Mouse (Mus musculus): Measurements from ENCODE around the gene Tceal7. TPM values are rescaled to one million over a fixed set of nuclear protein-coding genes. Genes with fewer than 3 reads are reported as not detected.
"Not testable (repeated sequence)": the region's sequence is repeated elsewhere in the genome, so short reads cannot be mapped to it uniquely, and the experiment has no call there.

Gene Tceal7
- 2.5 and 3.5 TPM in 2 replicates for polyA plus RNA-seq (2016; fragmentation: Nextera tagmentation; extraction: Ambion mirVana)

GRCm38 (mm10) chrX:136214729-136215677 lies at the start of gene Tceal7, which contains the start of gene Bex1:
TSS of gene Tceal7 (plus strand) at chrX:136214779.
TSS of gene Bex1 (minus strand) at chrX:136215513.
- Histone ChIP-seq H3K4me3 (peak within 1 kb of the TSS; percentile 55), H3K27ac (0 out of 2 replicates have a peak within 1 kb of the TSS, but pooled peaks have one; percentile 67)
- not testable (repeated sequence) for H3K36me3 ChIP-seq; H3K27me3 ChIP-seq (ENCODE audit: insufficient read depth, poor library complexity, severe bottlenecking); H3K4me1 ChIP-seq; H3K9me3 ChIP-seq; DNase-seq (ENCODE audit: low spot score)
- WGBS: 24% methylated on average over 15 of the region's 67 CpGs

GRCm38 (mm10) chrX:136170625-136171024 lies 44.0 kb upstream of the Tceal7 start:
- Histone ChIP-seq H3K36me3 (no peaks in the 10 kb centered on the region), H3K4me1 (no peaks in the 10 kb centered on the region), H3K27ac (peak overlapping the region; percentile 90; the same call in 1 of the 2 replicates), H3K4me3 (peak overlapping the region; percentile 65), H3K9me3 (no peaks in the 10 kb centered on the region), H3K27me3 (ENCODE audit: insufficient read depth, poor library complexity, severe bottlenecking) (no peaks in the 10 kb centered on the region)
- 40% methylated on average over 10 of the region's 10 CpGs for WGBS
- DNase-seq (ENCODE audit: low spot score): no peak

GRCm38 (mm10) chrX:136171189-136172117 lies 43.1 kb upstream of the Tceal7 start:
- no peaks in the 10 kb centered on the region for H3K4me1 ChIP-seq
- H3K36me3 ChIP-seq: no peaks in the 10 kb centered on the region
- peak overlapping the region; percentile 65 for H3K4me3 ChIP-seq
- peak overlapping the region; percentile 90 for H3K27ac ChIP-seq
- peak; percentile 84 for DNase-seq (ENCODE audit: low spot score)
- 0 out of 2 replicates have a peak, but pooled peaks cover 3% of the 10 kb centered on the region for H3K27me3 ChIP-seq (ENCODE audit: insufficient read depth, poor library complexity, severe bottlenecking)
- no peaks in the 10 kb centered on the region for H3K9me3 ChIP-seq
- 20% methylated on average over 24 of the region's 24 CpGs for WGBS

- Histone ChIP-seq H3K9me3 (no peaks in the 10 kb centered on the region), H3K4me1 (no peaks in the 10 kb centered on the region), H3K36me3 (no peaks in the 10 kb centered on the region), H3K27ac (peak within 1 kb of the TSS; percentile 90), H3K4me3 (peak within 1 kb of the TSS; percentile 65), H3K27me3 (ENCODE audit: insufficient read depth, poor library complexity, severe bottlenecking) (0 out of 2 replicates have a peak, but pooled peaks cover 3% of the 10 kb centered on the region)
- 9% methylated on average over 10 of the region's 10 CpGs for WGBS
- DNase-seq (ENCODE audit: low spot score): peak; percentile 94
Measured at GRCm38 (mm10) chrX:136172118-136172551, 42.4 kb upstream of the Tceal7 start, which contains the start of gene Tceal8. TSS of gene Tceal8 (minus strand) at chrX:136172342.

- H3K36me3 ChIP-seq: no peaks in the 10 kb centered on the region
- no peaks in the 10 kb centered on the region for H3K9me3 ChIP-seq
- peak overlapping the region; percentile 90 for H3K27ac ChIP-seq
- peak overlapping the region; percentile 65 for H3K4me3 ChIP-seq
- 0 out of 2 replicates have a peak, but pooled peaks cover 3% of the 10 kb centered on the region for H3K27me3 ChIP-seq (ENCODE audit: insufficient read depth, poor library complexity, severe bottlenecking)
- DNase-seq (ENCODE audit: low spot score): no peak
- WGBS: 27% methylated on average over 10 of the region's 10 CpGs
- H3K4me1 ChIP-seq: no peaks in the 10 kb centered on the region
Measured at GRCm38 (mm10) chrX:136172786-136173185, 41.8 kb upstream of the Tceal7 start.

GRCm38 (mm10) chrX:136180897-136181553 lies 33.6 kb upstream of the Tceal7 start:
- WGBS: 20% methylated on average over 11 of the region's 11 CpGs
- DNase-seq (ENCODE audit: low spot score): no peak
- H3K27ac ChIP-seq: peak overlapping the region; percentile 47

GRCm38 (mm10) chrX:136183107-136183506 lies 31.5 kb upstream of the Tceal7 start:
- Histone ChIP-seq H3K27ac (no peak overlapping the region), H3K4me3 (no peak overlapping the region), H3K27me3 (ENCODE audit: insufficient read depth, poor library complexity, severe bottlenecking) (no peaks in the 10 kb centered on the region), H3K4me1 (no peaks in the 10 kb centered on the region), H3K36me3 (no peaks in the 10 kb centered on the region), H3K9me3 (no peaks in the 10 kb centered on the region)
- 75% methylated on average over 1 of the region's 1 CpGs for WGBS
- DNase-seq (ENCODE audit: low spot score): no peak

More at GRCm38 (mm10) chrX:136180897-136181553, 33.6 kb upstream of the Tceal7 start:
- Histone ChIP-seq H3K27me3 (ENCODE audit: insufficient read depth, poor library complexity, severe bottlenecking) (0 out of 2 replicates have a peak, but pooled peaks cover 2% of the 10 kb centered on the region), H3K36me3 (no peaks in the 10 kb centered on the region), H3K4me3 (no peak overlapping the region), H3K9me3 (no peaks in the 10 kb centered on the region), H3K4me1 (no peaks in the 10 kb centered on the region)

GRCm38 (mm10) chrX:136195193-136195944 lies 19.2 kb upstream of the Tceal7 start:
- Histone ChIP-seq H3K36me3 (no peaks in the 10 kb centered on the region), H3K4me3 (no peak overlapping the region), H3K27me3 (ENCODE audit: insufficient read depth, poor library complexity, severe bottlenecking) (no peaks in the 10 kb centered on the region), H3K4me1 (no peaks in the 10 kb centered on the region), H3K27ac (no peak overlapping the region), H3K9me3 (no peaks in the 10 kb centered on the region)
- DNase-seq (ENCODE audit: low spot score): no peak
- 81% methylated on average over 16 of the region's 16 CpGs for WGBS

GRCm38 (mm10) chrX:136196873-136197272 lies 17.7 kb upstream of the Tceal7 start:
- DNase-seq (ENCODE audit: low spot score): no peak

GRCm38 (mm10) chrX:136203257-136203656 lies 11.3 kb upstream of the Tceal7 start:
- Histone ChIP-seq H3K4me1 (no peaks in the 10 kb centered on the region), H3K36me3 (no peaks in the 10 kb centered on the region), H3K27ac (peak overlapping the region; percentile 73), H3K4me3 (peak overlapping the region; percentile 57), H3K27me3 (ENCODE audit: insufficient read depth, poor library complexity, severe bottlenecking) (no peaks in the 10 kb centered on the region), H3K9me3 (no peaks in the 10 kb centered on the region)
- WGBS: 24% methylated on average over 7 of the region's 7 CpGs
- DNase-seq (ENCODE audit: low spot score): peak; percentile 74

More at GRCm38 (mm10) chrX:136196873-136197272, 17.7 kb upstream of the Tceal7 start:
- no peak overlapping the region for H3K4me3 ChIP-seq
- no peak overlapping the region for H3K27ac ChIP-seq
- no peaks in the 10 kb centered on the region for H3K36me3 ChIP-seq
- H3K9me3 ChIP-seq: no peaks in the 10 kb centered on the region
- H3K4me1 ChIP-seq: no peaks in the 10 kb centered on the region
- WGBS: 63% methylated on average over 1 of the region's 1 CpGs
- H3K27me3 ChIP-seq (ENCODE audit: insufficient read depth, poor library complexity, severe bottlenecking): no peaks in the 10 kb centered on the region

- peak; percentile 88 for DNase-seq (ENCODE audit: low spot score)
- Histone ChIP-seq H3K27ac (peak within 1 kb of the TSS; percentile 73), H3K36me3 (no peaks in the 10 kb centered on the region), H3K4me1 (no peaks in the 10 kb centered on the region), H3K27me3 (ENCODE audit: insufficient read depth, poor library complexity, severe bottlenecking) (no peaks in the 10 kb centered on the region), H3K4me3 (peak within 1 kb of the TSS; percentile 57), H3K9me3 (no peaks in the 10 kb centered on the region)
- 23% methylated on average over 9 of the region's 9 CpGs for whole genome bisulfite sequencing
Measured at GRCm38 (mm10) chrX:136203664-136204066, 10.9 kb upstream of the Tceal7 start, which contains the start of gene Tceal5. TSS of gene Tceal5 (minus strand) at chrX:136203876.
